Mouse (Mus musculus) C2C12 (cell line): Measurements from ENCODE around the gene Gm3233. TPM values are rescaled to one million over a fixed set of nuclear protein-coding genes. Genes with fewer than 3 reads are reported as not detected.
"Not testable (repeated sequence)": the region's sequence is repeated elsewhere in the genome, so short reads cannot be mapped to it uniquely, and the experiment has no call there.

ENCODE experiments used
- H3K27me3 ChIP-seq: one replicate; pipeline ENCODE4 v1.6.1; 2011; ENCODE audit not compliant: control insufficient read depth, insufficient read depth, insufficient read length
- H3K36me3 ChIP-seq: one replicate; pipeline ENCODE4 v1.6.1; 2011; ENCODE audit not compliant: control insufficient read depth, insufficient read depth
- H3K4me3 ChIP-seq: one replicate; pipeline ENCODE4 v1.5.1; 2011; ENCODE audit warnings: mild to moderate bottlenecking, control low read depth; ENCODE audit not compliant: poor library complexity, insufficient read depth, severe bottlenecking
- H3K79me2 ChIP-seq: one replicate; pipeline ENCODE4 v1.6.1; 2011; ENCODE audit not compliant: control insufficient read depth, insufficient read depth
- H3K79me3 ChIP-seq: one replicate; pipeline ENCODE4 v1.6.1; 2011; ENCODE audit warnings: low read depth, control low read depth
- H3ac ChIP-seq: one replicate; pipeline ENCODE3; 2011; ENCODE audit warnings: low read depth; ENCODE audit not compliant: control insufficient read depth, insufficient read length
- CEBPB ChIP-seq: IDR thresholded peaks from one replicate; pipeline ENCODE4 v1.6.1; 2011; ENCODE audit warnings: low read depth, mild to moderate bottlenecking, control low read depth, moderate library complexity
- CTCF ChIP-seq: IDR thresholded peaks from one replicate; pipeline ENCODE4 v1.5.1; 2011; ENCODE audit not compliant: control insufficient read depth, insufficient read depth, insufficient read length
- FOSL1 ChIP-seq: IDR thresholded peaks from one replicate; pipeline ENCODE4 v1.8.0; 2011; ENCODE audit warnings: mild to moderate bottlenecking, low read length; ENCODE audit not compliant: poor library complexity, insufficient read depth, severe bottlenecking
- MAX ChIP-seq: IDR thresholded peaks from one replicate; pipeline ENCODE4 v1.6.1; 2011; ENCODE audit warnings: mild to moderate bottlenecking, control low read depth
- MYOD1 ChIP-seq: IDR thresholded peaks from one replicate; pipeline ENCODE4 v1.6.1; 2011; ENCODE audit warnings: low read depth; ENCODE audit not compliant: control insufficient read depth, insufficient read length
- MYOG ChIP-seq: IDR thresholded peaks from one replicate; pipeline ENCODE4 v1.6.1; 2011; ENCODE audit not compliant: control insufficient read depth, insufficient read length; ENCODE audit errors: extremely low read depth
- USF1 ChIP-seq: IDR thresholded peaks from one replicate; pipeline ENCODE4 v1.6.1; 2011; ENCODE audit warnings: low read depth, mild to moderate bottlenecking, control low read depth, moderate library complexity
- polyA plus RNA-seq: library from polyadenylated mRNA; unstranded; fragments of >200 nt; fragmentation: generic; extraction: Trizol; gene quantifications from one replicate; pipeline ENCODE4 v1.2.1, GENCODE M21; 2012; ENCODE audit warnings: missing spikeins

The Gm3233 gene
- polyA plus RNA-seq, 1 experiment: not detected

DNA sequence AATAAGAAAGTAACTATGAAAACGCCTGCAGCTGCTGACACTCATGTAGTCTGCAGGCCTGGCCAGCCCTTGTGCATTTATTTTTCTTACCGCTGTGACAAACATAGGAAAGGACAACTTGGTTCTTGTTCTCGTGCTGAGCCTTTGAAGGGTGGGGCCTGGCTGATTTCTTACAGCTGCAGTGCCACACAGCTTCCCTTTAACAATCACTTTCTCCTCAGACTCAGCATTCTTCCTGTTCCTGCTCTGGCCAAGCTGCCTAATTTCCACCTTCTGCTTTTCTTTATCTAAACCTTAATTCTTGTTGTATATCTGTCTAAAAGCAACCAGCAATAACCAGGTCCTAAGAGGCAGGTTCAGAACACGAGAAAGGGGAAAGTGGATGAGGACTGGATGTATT, 45.7 kb downstream of the Gm3233 start:
- Histone ChIP-seq H3K4me3 (no peak overlapping the region), H3K79me2 (no peaks in the 10 kb centered on the region), H3K36me3 (no peaks in the 10 kb centered on the region), H3K79me3 (no peaks in the 10 kb centered on the region), H3K27me3 (peaks cover 5% of the 10 kb centered on the region), H3ac (no peak overlapping the region)
- TF ChIP-seq FOSL1 (no peak), MYOD1 (no peak), CTCF (no peak), CEBPB (no peak)

GRCm38 (mm10) chr10:77711157-77711556, 48.3 kb downstream of the Gm3233 start, which contains the start of gene Gm10024:
Gene Gm10024 (plus strand): TSS chr10:77711457.
- not testable (repeated sequence) for H3K27me3 ChIP-seq, H3K79me2 ChIP-seq, H3ac ChIP-seq, H3K36me3 ChIP-seq, H3K79me3 ChIP-seq, H3K4me3 ChIP-seq

DNA sequence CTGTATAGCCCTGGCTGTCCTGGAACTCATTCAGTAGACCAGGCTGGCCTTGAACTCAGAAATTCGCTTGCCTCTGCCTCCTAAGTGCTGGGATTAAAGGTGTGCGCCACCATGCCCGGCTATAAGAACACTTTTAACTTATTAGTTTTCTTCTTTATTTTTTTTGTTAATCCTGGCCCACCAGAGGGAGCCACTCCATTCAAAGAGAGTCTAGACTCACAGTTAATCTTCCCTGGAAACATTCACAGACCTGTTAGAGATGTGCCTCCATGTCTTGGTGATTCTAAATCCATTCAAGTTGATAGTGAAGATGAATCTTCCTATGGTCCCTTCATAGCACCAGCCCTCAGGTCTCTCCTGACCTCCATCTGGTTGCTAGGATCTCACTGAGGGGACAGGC, 49.7 kb downstream of the Gm3233 start:
- H3K79me3 ChIP-seq: no peaks in the 10 kb centered on the region
- no peaks in the 10 kb centered on the region for H3K79me2 ChIP-seq
- H3ac ChIP-seq: no peak overlapping the region
- no peak for TF ChIP-seq MYOD1
- no peak for TF ChIP-seq MAX
- no peak for TF ChIP-seq FOSL1
- TF ChIP-seq MYOG: no peak
- no peak for TF ChIP-seq USF1
- no peak for TF ChIP-seq CEBPB
- TF ChIP-seq CTCF: no peak
- H3K27me3 ChIP-seq: peaks cover 5% of the 10 kb centered on the region
- H3K36me3 ChIP-seq: no peaks in the 10 kb centered on the region
- H3K4me3 ChIP-seq: no peak overlapping the region

Other genes with a start within 250 kb of the Gm3233 start
- gene Fam207a, start 243.9 kb downstream of the Gm3233 start, polyA plus RNA-seq: 45.2 TPM
- 0.47 TPM for gene Itgb2, start 229.4 kb downstream of the Gm3233 start, polyA plus RNA-seq
- gene Pttg1ip, start 178.0 kb downstream of the Gm3233 start, polyA plus RNA-seq: 96.1 TPM
- 152 TPM for gene Sumo3, start 153.6 kb downstream of the Gm3233 start, polyA plus RNA-seq
- gene Gm49325, start 153.5 kb downstream of the Gm3233 start, polyA plus RNA-seq: 5.1 TPM
- 85.5 TPM for gene Ube2g2, start 137.4 kb downstream of the Gm3233 start, polyA plus RNA-seq
- not detected for gene Tspear, start 73.1 kb downstream of the Gm3233 start, polyA plus RNA-seq
- not detected for gene Gm19402, start 68.9 kb downstream of the Gm3233 start, polyA plus RNA-seq
- gene Gm9508, start 62.4 kb downstream of the Gm3233 start, polyA plus RNA-seq: not detected
- not detected for gene Gm10272, start 53.1 kb downstream of the Gm3233 start, polyA plus RNA-seq
- not detected for gene Gm10024, start 48.2 kb downstream of the Gm3233 start, polyA plus RNA-seq
- not detected for gene Gm10142, start 43.9 kb downstream of the Gm3233 start, polyA plus RNA-seq
- not detected for gene Krtap12-1, start 39.1 kb downstream of the Gm3233 start, polyA plus RNA-seq
- gene Gm10100, start 33.2 kb downstream of the Gm3233 start, polyA plus RNA-seq: not detected
- not detected for gene Gm18596, start 17.0 kb downstream of the Gm3233 start, polyA plus RNA-seq
- gene Gm9736, start 8.3 kb downstream of the Gm3233 start, polyA plus RNA-seq: not detected
- not detected for gene Gm3238, start 11.6 kb upstream of the Gm3233 start, polyA plus RNA-seq
- gene Gm7138, start 17.3 kb upstream of the Gm3233 start, polyA plus RNA-seq: not detected
- gene Gm3250, start 22.9 kb upstream of the Gm3233 start, polyA plus RNA-seq: not detected
- not detected for gene Gm7137, start 28.5 kb upstream of the Gm3233 start, polyA plus RNA-seq
- gene Gm9639, start 35.4 kb upstream of the Gm3233 start, polyA plus RNA-seq: not detected
- not detected for gene Gm19668, start 39.5 kb upstream of the Gm3233 start, polyA plus RNA-seq
- not detected for gene Gm9507, start 52.2 kb upstream of the Gm3233 start, polyA plus RNA-seq
- gene Gm2696, start 55.0 kb upstream of the Gm3233 start, polyA plus RNA-seq: not detected
- not detected for gene Krtap10-4, start 67.4 kb upstream of the Gm3233 start, polyA plus RNA-seq
- gene Krtap10-10, start 76.3 kb upstream of the Gm3233 start, polyA plus RNA-seq: not detected
- not detected for gene Gm36176, start 87.1 kb upstream of the Gm3233 start, polyA plus RNA-seq
- not detected for gene Gm10318, start 93.2 kb upstream of the Gm3233 start, polyA plus RNA-seq
- not detected for gene Gm3285, start 102.3 kb upstream of the Gm3233 start, polyA plus RNA-seq
- gene Lrrc3, start 142.9 kb upstream of the Gm3233 start, polyA plus RNA-seq: 0.01 TPM
- gene Trpm2, start 210.9 kb upstream of the Gm3233 start, polyA plus RNA-seq: 0.02 TPM
- 14.6 TPM for gene 1810043G02Rik, start 218.8 kb upstream of the Gm3233 start, polyA plus RNA-seq